Mouse (Mus musculus): Measurements from ENCODE around the gene Slco1a4. TPM values are rescaled to one million over a fixed set of nuclear protein-coding genes. Genes with fewer than 3 reads are reported as not detected.

Slco1a4 gene
- not detected for total RNA-seq (2023)

DNA sequence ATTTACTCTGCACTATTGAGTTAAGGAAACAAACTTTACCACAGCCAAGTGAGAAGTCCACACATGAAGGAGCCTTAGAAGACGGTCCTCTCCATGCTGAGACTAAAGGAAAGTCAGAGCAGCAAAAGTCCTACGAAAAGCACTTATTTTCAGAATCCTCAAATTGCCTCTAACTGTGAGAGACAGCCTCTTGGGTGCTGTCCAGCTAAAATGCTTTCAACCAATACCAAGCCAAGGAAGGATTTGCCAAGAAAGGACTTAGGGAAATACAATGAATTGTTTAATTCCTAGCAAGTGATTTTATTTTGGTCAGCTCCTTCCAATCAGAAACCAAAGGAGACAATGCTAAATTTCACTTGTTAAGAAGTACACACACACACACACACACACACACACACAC lies at the start of gene Slco1a4:
Gene Slco1a4, minus strand, starts transcription at position 115 of the 400 bp plus-strand sequence.

DNA sequence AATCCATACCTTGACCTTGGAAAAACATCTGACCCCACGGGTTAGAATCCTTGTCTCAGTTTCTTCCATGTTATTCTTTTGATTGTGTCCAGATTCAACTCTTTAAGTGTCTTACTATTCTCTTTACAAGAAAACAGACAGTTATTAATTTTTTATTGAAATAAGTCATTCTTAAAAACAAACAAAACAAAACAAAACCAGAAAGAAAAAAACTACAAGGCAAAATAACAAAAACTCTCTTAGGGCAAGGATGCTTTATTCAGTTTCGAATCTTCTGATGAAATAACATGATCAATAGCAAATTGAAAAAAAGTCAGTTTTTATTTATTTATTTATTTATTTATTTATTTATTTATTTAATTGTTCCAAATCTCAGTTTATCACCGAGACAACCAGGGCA lies 82.3 kb downstream of the Slco1a4 start, which contains the start of gene Gm5724:
Gene Gm5724, minus strand, starts transcription at position 101 of the 400 bp plus-strand sequence.

Other genes starting within 250 kb of the Slco1a4 start
- gene Slco1b2, start 226.7 kb downstream of the Slco1a4 start, total RNA-seq (2023): not detected
- gene Gm5724, start 82.4 kb downstream of the Slco1a4 start, total RNA-seq (2023): not detected
- not detected for gene Slco1a1, start 90.8 kb upstream of the Slco1a4 start, total RNA-seq (2023)
- gene Gm6614, start 155.2 kb upstream of the Slco1a4 start, total RNA-seq (2023): not detected

Measured in CD4-positive naive resting alpha-beta T cell, adult 57 days (primary cell).